Comparison of ENCODE assay signal across 8 mouse cellular contexts in the genomic region with DNA sequence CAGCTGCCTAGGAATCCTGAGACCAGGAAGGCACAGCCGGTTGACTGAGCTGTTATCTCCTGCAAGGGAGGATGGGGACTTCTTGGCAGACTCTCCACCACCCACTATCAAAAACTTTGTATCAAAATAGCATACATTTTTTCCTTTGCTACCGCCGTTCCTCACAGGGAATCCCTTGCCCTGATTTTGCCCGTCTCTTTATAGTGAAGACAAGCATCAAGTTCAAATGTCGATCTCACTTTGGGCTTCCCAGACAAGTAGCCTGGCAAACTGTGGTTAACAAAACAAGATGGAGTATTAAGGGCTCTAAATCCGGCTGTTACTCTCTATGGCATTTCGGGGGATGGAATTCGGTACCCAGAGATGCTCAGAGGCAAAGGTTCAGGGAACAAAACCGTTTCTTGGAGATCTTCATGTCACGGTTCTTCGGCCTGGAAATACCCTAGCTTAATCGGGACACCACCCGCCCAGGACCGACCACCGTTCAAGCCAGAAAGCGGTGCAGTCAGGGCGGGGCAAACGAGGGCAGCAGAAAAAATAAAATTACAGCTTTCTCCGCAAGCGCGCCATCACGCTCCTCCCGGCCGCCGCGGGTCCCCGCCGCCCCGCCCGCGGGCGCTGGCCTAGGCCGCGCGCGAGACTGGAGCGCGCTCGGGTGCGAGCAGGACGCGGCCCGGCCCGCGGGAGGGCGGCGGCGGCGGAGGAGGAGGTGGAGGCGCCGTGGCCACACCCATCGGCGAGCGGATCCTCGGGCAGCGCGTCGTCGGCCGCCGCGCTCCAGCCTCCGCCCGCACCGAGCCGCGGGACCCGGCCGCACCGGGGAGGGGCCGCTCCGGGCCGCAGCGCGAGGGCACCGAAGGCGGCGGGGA. TPM values are rescaled to one million over a fixed set of nuclear protein-coding genes. Genes with fewer than 3 reads are reported as not detected.
DNase-seq lines count a peak whose midpoint lies in the region; ATAC-seq and TF ChIP-seq lines count a peak whose summit lies in the region.

TSS of gene Arl8a (plus strand) at position 748 of the 869 bp plus-strand sequence.

- TF ChIP-seq CTCF in brain, embryonic 14.5 days (IDR thresholded peaks at IDR 0.05; ENCODE audit: borderline replicate concordance, extremely low read depth, insufficient read depth, insufficient read length): no peak
- TF ChIP-seq CTCF in liver, embryonic 14.5 days (IDR thresholded peaks at IDR 0.05; ENCODE audit: low read depth): no peak

- H3K4me3 ChIP-seq in heart, embryonic 13.5 days: peak within 1 kb of the TSS; percentile 80
- peak within 1 kb of the TSS; percentile 66 to 75 for H3K4me3 ChIP-seq in liver, embryonic 14.5 days (ENCODE audit: insufficient read depth in 1 of 2, low read depth in 2 of 2, low read length in 2 of 2)
- H3K4me3 ChIP-seq in stomach, embryonic 15.5 days (replicated peaks): peak within 1 kb of the TSS; percentile 86

- no peak for TF ChIP-seq EP300 in liver, embryonic 14.5 days (IDR thresholded peaks at IDR 0.05; ENCODE audit: low read depth)

- H3K36me3 ChIP-seq in heart, embryonic 13.5 days: peaks cover 4% of the 10 kb centered on the region
- H3K36me3 ChIP-seq in liver, embryonic 14.5 days (replicated peaks; ENCODE audit: control insufficient read depth, insufficient read depth, low read depth): no peaks in the 10 kb centered on the region; the same call in 1 of the 2 replicates
- no peaks in the 10 kb centered on the region for H3K36me3 ChIP-seq in stomach, embryonic 15.5 days

- peak within 1 kb of the TSS; percentile 90 for H3K9ac ChIP-seq in heart, embryonic 13.5 days
- H3K9ac ChIP-seq in liver, embryonic 14.5 days (replicated peaks): peak within 1 kb of the TSS; percentile 80
- H3K9ac ChIP-seq in stomach, embryonic 15.5 days: peak within 1 kb of the TSS; percentile 88

- peaks cover 26% of the 10 kb centered on the region for H3K4me1 ChIP-seq in heart, embryonic 13.5 days
- peaks cover 3 to 7% of the 10 kb centered on the region in 2 experiments; a peak in 3 of 4 replicates for H3K4me1 ChIP-seq in liver, embryonic 14.5 days (replicated peaks; ENCODE audit: control insufficient read depth in 2 of 2, insufficient read depth in 2 of 2, low read length in 1 of 2)
- H3K4me1 ChIP-seq in stomach, embryonic 15.5 days: peaks cover 15% of the 10 kb centered on the region; the same call in 1 of the 2 replicates

- H3K4me2 ChIP-seq in heart, embryonic 13.5 days: peak within 1 kb of the TSS; percentile 83
- H3K4me2 ChIP-seq in liver, embryonic 14.5 days (ENCODE audit: low read depth): peak within 1 kb of the TSS; percentile 90
- H3K4me2 ChIP-seq in stomach, embryonic 15.5 days: peak within 1 kb of the TSS; percentile 79

- ATAC-seq in erythroid progenitor cell, adult 5-6 weeks (replicated peaks; ENCODE audit: low FRiP score, poor library complexity, severe bottlenecking): peak; percentile 90
- ATAC-seq in heart, embryonic 13.5 days (ENCODE audit: extremely low read depth, insufficient number of reproducible peaks, low FRiP score, low TSS enrichment): peak; percentile 59; the same call in 1 of the 2 replicates
- peak; percentile 92 for ATAC-seq in liver, embryonic 14.5 days (ENCODE audit: insufficient read depth)
- ATAC-seq in stomach, embryonic 15.5 days (ENCODE audit: insufficient read depth, low FRiP score, low read depth): peak; percentile 88

- DNase-seq in CD4-positive helper T cell, adult 2 months (ENCODE audit: low read depth, low spot score): peak; percentile 86
- DNase-seq in brain, embryonic 14.5 days (ENCODE audit: low read depth): peak; percentile 93
- peak; percentile 93 for DNase-seq in kidney, postnatal 10 days
- DNase-seq in liver, embryonic 14.5 days (ENCODE audit: low read depth in 3 of 3, low spot score in 3 of 3): peak; percentile 68 to 70 (median 69)
- DNase-seq in neural tube, embryonic 10.5 days (ENCODE audit: extremely low spot score, low spot score): peak; percentile 84

- TF ChIP-seq POLR2A in brain, embryonic 14.5 days (IDR thresholded peaks at IDR 0.05; ENCODE audit: borderline replicate concordance, extremely low read depth, insufficient read depth, insufficient read length, poor library complexity, severe bottlenecking): peak; percentile 96

- WGBS in heart, embryonic 13.5 days: under 1% methylated on average over 70 of the region's 78 CpGs
- 1% methylated on average over 78 of the region's 78 CpGs for WGBS in liver, embryonic 14.5 days (ENCODE audit: insufficient replicate concordance)
- under 1% methylated on average over 73 of the region's 78 CpGs for WGBS in stomach, embryonic 15.5 days

- H3K27me3 ChIP-seq in heart, embryonic 13.5 days (replicated peaks): peaks cover 55% of the 10 kb centered on the region
- H3K27me3 ChIP-seq in liver, embryonic 14.5 days (ENCODE audit: control insufficient read depth, insufficient read depth, low read length): no peaks in the 10 kb centered on the region
- H3K27me3 ChIP-seq in stomach, embryonic 15.5 days (replicated peaks): no peaks in the 10 kb centered on the region

- H3K27ac ChIP-seq in heart, embryonic 13.5 days (replicated peaks): peak within 1 kb of the TSS; percentile 77
- H3K27ac ChIP-seq in liver, embryonic 14.5 days: no peak within 1 kb of the TSS
- peak within 1 kb of the TSS; percentile 76 for H3K27ac ChIP-seq in stomach, embryonic 15.5 days

- H3K9me3 ChIP-seq in heart, embryonic 13.5 days: no peaks in the 10 kb centered on the region
- no peaks in the 10 kb centered on the region for H3K9me3 ChIP-seq in liver, embryonic 14.5 days (ENCODE audit: control insufficient read depth, low read length)
- H3K9me3 ChIP-seq in stomach, embryonic 15.5 days: no peaks in the 10 kb centered on the region

RNA-seq across cellular contexts. Expression of gene Arl8a, which starts in this region (rescaled TPM):
- 333 and 385 TPM in 2 replicates for polyA plus RNA-seq in brain, embryonic 14.5 days (2012; rRNA removed)
- 19.3 and 21.3 TPM in 2 replicates for total RNA-seq in erythroid progenitor cell, adult 5-6 weeks (2015; ENCODE audit: low replicate concordance)
- total RNA-seq in erythroid progenitor cell, adult 5-6 weeks (2017; ENCODE audit: low replicate concordance): 12.3 and 17.8 TPM in 2 replicates
- 33.3 and 33.9 TPM in 2 replicates for polyA plus RNA-seq in heart, embryonic 13.5 days (2015; fragmentation: Nextera tagmentation; extraction: Ambion mirVana)
- polyA plus RNA-seq in liver, embryonic 14.5 days (2012; rRNA removed): 8.1 and 9.2 TPM in 2 replicates
- polyA plus RNA-seq in liver, embryonic 14.5 days (2014; fragmentation: Nextera tagmentation; extraction: Ambion mirVana): 7.2 and 8.5 TPM in 2 replicates
- 54.9 and 55.4 TPM in 2 replicates for polyA plus RNA-seq in stomach, embryonic 15.5 days (2015; fragmentation: Nextera tagmentation; extraction: Ambion mirVana)
